ENCODE assay signal across 24 mouse cellular contexts in the genomic region with DNA sequence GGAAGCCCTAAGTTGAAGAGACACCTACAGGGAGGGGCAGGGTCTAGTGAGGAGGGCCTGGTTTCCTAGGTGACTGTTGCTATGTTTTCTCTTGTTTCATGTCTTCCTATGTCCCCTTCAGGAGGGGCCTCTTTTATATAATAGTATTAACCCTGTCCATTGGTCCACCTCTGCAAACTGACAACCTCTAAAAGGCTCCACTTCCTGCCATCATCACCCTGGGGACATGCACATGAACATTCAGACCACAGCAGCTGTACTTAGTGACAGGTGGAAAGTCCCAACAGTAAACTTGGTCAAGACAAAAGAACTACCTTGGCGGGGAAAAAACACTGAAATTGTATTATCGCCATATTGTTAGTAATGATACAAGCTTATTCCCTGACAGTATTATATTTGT.
DNase-seq lines count a peak whose midpoint lies in the region; ATAC-seq and TF ChIP-seq lines count a peak whose summit lies in the region.
"Had no signal": no experiment of that assay in that cellular context is flagged by ENCODE, and none has a peak within 500 bp of the region (broad histone marks: within the 10 kb centered on the region; RNA-seq: fewer than 3 reads in every experiment).

No protein-coding gene starts in this region.

- no peak overlapping the region for H3ac ChIP-seq in myocyte (ENCODE audit: control insufficient read depth, insufficient read length)

- H3K4me1 ChIP-seq in lung, postnatal 0 days (ENCODE audit: insufficient read depth, low read depth, low read length), result no peaks in the 10 kb centered on the region
- H3K4me1 ChIP-seq: embryonic facial prominence, embryonic 13.5 days; neural tube, embryonic 12.5 days had no signal

- no peaks in the 10 kb centered on the region for H3K9me3 ChIP-seq in lung, postnatal 0 days (ENCODE audit: low read length)
- H3K9me3 ChIP-seq: embryonic facial prominence, embryonic 13.5 days; heart, embryonic 15.5 days; hindbrain, embryonic 13.5 days; limb, embryonic 13.5 days; liver, embryonic 15.5 days; midbrain, embryonic 13.5 days; neural tube, embryonic 12.5 days had no signal

- no peak overlapping the region for H3K4me2 ChIP-seq in lung, postnatal 0 days (replicated peaks; ENCODE audit: low read depth, low read length)
- peak overlapping the region; percentile 72 for H3K4me2 ChIP-seq in myocyte (ENCODE audit: low read depth)
- H3K4me2 ChIP-seq: embryonic facial prominence, embryonic 13.5 days; heart, embryonic 15.5 days; hindbrain, embryonic 13.5 days; limb, embryonic 13.5 days; liver, embryonic 15.5 days; midbrain, embryonic 13.5 days; neural tube, embryonic 12.5 days had no signal

- H3K36me3 ChIP-seq in lung, postnatal 0 days (ENCODE audit: insufficient read depth, low read length), result no peaks in the 10 kb centered on the region
- peaks cover 5% of the 10 kb centered on the region for H3K36me3 ChIP-seq in myocyte (ENCODE audit: control insufficient read depth, insufficient read depth)
- H3K36me3 ChIP-seq in splenic B cell, adult 2 months (ENCODE audit: control insufficient read depth, insufficient read depth, low read length, poor library complexity, severe bottlenecking), result no peaks in the 10 kb centered on the region
- H3K36me3 ChIP-seq: embryonic facial prominence, embryonic 13.5 days; heart, embryonic 15.5 days; limb, embryonic 13.5 days; liver, embryonic 15.5 days; midbrain, embryonic 13.5 days; neural tube, embryonic 12.5 days had no signal

- peak; percentile 45 for DNase-seq in lung, postnatal 36 days
- DNase-seq in lung, postnatal 0 days (ENCODE audit: low spot score), result no peak
- peak; percentile 97 for DNase-seq in splenic B cell, adult 2 months (ENCODE audit: low read depth, low spot score)
- no peak for DNase-seq in yolk sac, embryonic 10.5 days (ENCODE audit: low spot score)
- DNase-seq in neural tube, embryonic 10.5 days (ENCODE audit: extremely low spot score, low spot score), result no peak
- no peak for DNase-seq in right cerebral cortex, adult 2 months (ENCODE audit: low spot score in 2 of 2)
- DNase-seq: adrenal gland, postnatal 10 days; cerebellum, adult 2 months; gastrocnemius, adult 2 months; heart, adult 2 months; kidney, adult 11 months; kidney, postnatal 14 days; layer of hippocampus, adult 9-11 months; lung, postnatal 4 days; right cerebral cortex, postnatal 14 days had no signal

- no peak overlapping the region for H3K27ac ChIP-seq in lung, postnatal 0 days (ENCODE audit: low read length)
- H3K27ac ChIP-seq: embryonic facial prominence, embryonic 13.5 days; gastrocnemius, adult 2 months; heart, adult 2 months; limb, embryonic 13.5 days; liver, embryonic 15.5 days; midbrain, embryonic 13.5 days; neural tube, embryonic 12.5 days had no signal

- ATAC-seq in lung, postnatal 0 days, result no peak
- ATAC-seq in activated CD4-positive, CD25-positive, alpha-beta regulatory T cell, adult 4 months, result peak; percentile 89
- ATAC-seq: midbrain, embryonic 13.5 days had no signal

- no peak for TF ChIP-seq CTCF in lung, postnatal 0 days (IDR thresholded peaks at IDR 0.05)

- WGBS in lung, postnatal 0 days, result 93% methylated on average over 2 of the region's 2 CpGs

- TF ChIP-seq POLR2A in myocyte (IDR thresholded peaks at IDR 0.05; ENCODE audit: insufficient read length, low read depth), result no peak

- no peak overlapping the region for H3K9ac ChIP-seq in lung, postnatal 0 days (replicated peaks; ENCODE audit: low read depth)
- H3K9ac ChIP-seq: embryonic facial prominence, embryonic 13.5 days; heart, embryonic 15.5 days; hindbrain, embryonic 13.5 days; limb, embryonic 13.5 days; liver, embryonic 15.5 days; midbrain, embryonic 13.5 days; neural tube, embryonic 12.5 days had no signal

- no peak overlapping the region for H3K4me3 ChIP-seq in lung, postnatal 0 days (ENCODE audit: low read depth, low read length)
- H3K4me3 ChIP-seq in myocyte, result no peak overlapping the region
- H3K4me3 ChIP-seq: embryonic facial prominence, embryonic 13.5 days; gastrocnemius, adult 2 months; heart, adult 2 months; heart, embryonic 15.5 days; hindbrain, embryonic 13.5 days; limb, embryonic 13.5 days; liver, embryonic 15.5 days; midbrain, embryonic 13.5 days; neural tube, embryonic 12.5 days had no signal

- TF ChIP-seq EP300 in lung, postnatal 0 days (IDR thresholded peaks at IDR 0.05), result no peak

- no peaks in the 10 kb centered on the region for H3K79me2 ChIP-seq in myocyte (ENCODE audit: control insufficient read depth, insufficient read depth)

- no peaks in the 10 kb centered on the region for H3K27me3 ChIP-seq in lung, postnatal 0 days (replicated peaks; ENCODE audit: insufficient read depth, low read length)
- no peaks in the 10 kb centered on the region for H3K27me3 ChIP-seq in myocyte (ENCODE audit: control insufficient read depth, insufficient read depth, insufficient read length)
- H3K27me3 ChIP-seq in splenic B cell, adult 2 months (ENCODE audit: control insufficient read depth, insufficient read depth, low read length, poor library complexity, severe bottlenecking), result no peaks in the 10 kb centered on the region
- H3K27me3 ChIP-seq: embryonic facial prominence, embryonic 13.5 days; heart, embryonic 15.5 days; hindbrain, embryonic 13.5 days; limb, embryonic 13.5 days; liver, embryonic 15.5 days; midbrain, embryonic 13.5 days; neural tube, embryonic 12.5 days had no signal

TF ChIP-seq in myocyte, 11 proteins besides CTCF, POLR2A, EP300 and RAD21:
- TF ChIP-seq TCF12 (IDR thresholded peaks at IDR 0.05; ENCODE audit: insufficient read depth, poor library complexity, severe bottlenecking) (no peak), MYOD1 (IDR thresholded peaks at IDR 0.05; ENCODE audit: control insufficient read depth in 1 of 3, insufficient read length in 2 of 3, low read depth in 2 of 3) (peak in 2 of 3 experiments; percentile 55 to 57)
TF ChIP-seq in myocyte: peak in this region for 1.

Comparison
In these comparisons a context has a peak if more than half of its experiments do, and no peak if none do; other contexts are left out.
1. DNase-seq: peak in lung, postnatal 36 days (single experiment) and splenic B cell, adult 2 months (single experiment); none in lung, postnatal 0 days (single experiment), yolk sac, embryonic 10.5 days (single experiment), neural tube, embryonic 10.5 days (single experiment) and right cerebral cortex, adult 2 months (0 of 2).